Mouse (Mus musculus) neural tube, embryonic 10.5 days (tissue): ENCODE data around the gene Cyp1b1.
A peak's percentile ranks its signal among the peaks of the same experiment; 100 is the strongest.

Experiments used
- DNase-seq: peaks from one replicate; pipeline ENCODE4 v3.0.0-alpha.2; 2017; ENCODE audit warnings: low spot score; ENCODE audit errors: extremely low spot score

Cyp1b1 gene

DNA sequence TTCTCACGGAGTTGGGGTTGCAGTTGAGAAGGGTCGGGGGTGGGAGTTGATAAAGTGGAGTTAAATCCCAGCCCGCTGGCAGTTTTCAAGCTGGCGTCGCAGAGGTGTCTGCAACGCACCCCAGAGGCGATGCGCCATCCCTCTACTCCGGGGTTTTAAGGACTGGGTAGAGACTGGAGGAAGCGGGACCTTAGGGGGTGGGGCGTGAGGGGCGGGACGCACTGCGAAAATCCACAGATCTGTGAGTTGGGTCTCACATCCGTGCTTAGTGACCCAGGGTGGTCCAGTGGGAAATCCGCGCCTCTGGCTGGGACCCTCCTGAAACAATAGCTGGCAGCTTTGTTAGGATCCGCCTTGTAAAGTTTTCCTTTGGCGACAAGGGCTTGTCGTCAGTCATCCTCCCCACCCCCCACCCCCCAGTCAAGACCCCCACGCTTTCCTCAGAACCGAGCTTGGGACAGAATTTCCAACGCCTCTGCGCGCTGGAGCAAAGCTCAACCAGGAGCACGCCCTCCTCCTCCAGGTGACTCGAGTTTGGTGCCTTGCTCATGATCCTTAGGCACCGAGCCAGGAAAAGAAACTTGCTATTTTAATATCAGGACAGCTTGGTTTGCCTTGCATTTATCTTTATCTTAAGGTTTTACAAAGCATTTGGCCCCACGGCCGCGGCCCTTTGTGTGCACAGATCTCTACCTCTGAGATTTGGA lies at the start of gene Cyp1b1:
Gene Cyp1b1, minus strand, starts transcription at position 131 of the 707 bp plus-strand sequence.
- peak; percentile 63 for DNase-seq

DNA sequence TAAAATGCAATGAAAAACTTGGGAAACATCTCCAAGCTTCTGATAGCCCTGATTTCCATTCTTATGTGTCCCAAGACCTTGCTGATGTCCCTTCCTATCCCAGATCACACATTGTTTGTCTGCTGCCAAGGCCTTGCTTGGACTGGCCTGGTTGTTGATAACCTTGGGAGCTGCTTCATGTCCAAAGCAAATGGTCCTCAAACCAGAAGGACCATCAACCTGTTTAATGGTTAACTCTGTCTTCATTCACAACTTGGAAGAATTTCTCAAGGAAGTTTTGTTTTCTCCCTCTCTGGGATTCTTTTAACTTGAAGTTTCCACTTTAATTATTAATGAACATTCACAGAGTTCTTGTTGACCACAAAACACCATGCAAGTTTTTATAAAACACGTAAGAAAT lies 47.0 kb upstream of the Cyp1b1 start:
- no peak for DNase-seq

DNA sequence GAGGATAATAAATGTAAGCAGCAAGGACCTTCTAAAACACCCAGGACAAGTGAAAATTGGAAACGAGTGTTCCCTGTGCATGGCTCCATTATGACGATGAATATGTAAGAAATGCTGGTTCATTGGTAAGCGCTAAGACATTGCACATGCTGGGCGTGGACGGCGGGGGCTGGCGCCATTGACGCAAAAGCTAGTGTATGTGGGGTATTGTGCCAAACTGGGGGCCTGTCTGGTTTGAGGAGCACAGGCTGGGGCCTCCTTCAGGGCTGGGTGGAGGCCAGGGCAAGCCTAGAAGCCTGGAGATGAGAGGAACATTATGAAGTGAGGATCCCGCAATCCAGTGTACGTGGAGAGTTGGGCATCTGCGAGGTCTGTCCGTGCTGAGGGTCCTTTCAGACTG lies 39.0 kb upstream of the Cyp1b1 start:
- DNase-seq = no peak

DNA sequence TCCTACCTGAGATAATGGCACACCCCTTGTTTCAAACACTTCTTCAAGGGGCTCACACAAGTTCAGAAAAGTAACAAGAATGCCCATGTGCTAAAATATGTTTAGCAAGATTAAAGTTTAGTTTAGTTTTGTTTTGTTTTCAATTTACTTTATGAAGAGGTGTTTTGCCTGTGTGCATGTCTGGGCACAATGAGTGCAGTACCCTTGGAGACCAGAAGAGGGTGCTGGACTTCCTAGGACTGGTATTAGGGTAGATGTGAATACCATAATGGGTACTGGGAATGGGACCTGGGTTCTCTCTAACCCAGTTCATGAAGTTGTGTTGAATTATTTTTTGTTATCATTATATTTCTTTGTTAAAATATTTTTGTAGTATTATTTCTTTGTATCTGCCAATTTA lies 38.0 kb upstream of the Cyp1b1 start:
- no peak for DNase-seq

DNA sequence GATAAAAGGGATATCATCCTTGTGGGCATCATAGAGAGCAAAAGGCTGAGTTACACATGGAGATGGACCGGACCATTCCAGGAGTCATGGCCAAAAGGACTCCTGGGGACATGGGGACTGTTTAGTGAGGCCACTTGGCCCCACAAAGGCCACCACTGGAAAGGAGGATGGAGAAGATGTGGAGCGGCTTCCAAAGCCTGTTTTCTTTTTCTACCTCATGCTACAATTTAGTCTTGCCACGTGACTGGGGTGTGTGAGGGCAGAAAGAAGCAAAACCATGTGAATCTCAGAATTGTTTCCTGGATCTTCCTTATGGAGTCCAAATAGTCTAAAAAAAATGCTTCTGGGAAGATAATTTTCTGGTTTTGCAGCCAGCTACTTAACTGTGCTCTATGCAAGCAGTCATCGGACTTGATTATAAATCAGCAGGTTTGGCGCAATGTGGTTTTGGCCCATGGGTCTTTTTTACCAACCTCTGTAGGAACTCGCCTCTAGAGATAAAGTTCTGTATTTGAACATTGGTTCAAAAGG lies 36.9 kb upstream of the Cyp1b1 start:
- DNase-seq = no peak

DNA sequence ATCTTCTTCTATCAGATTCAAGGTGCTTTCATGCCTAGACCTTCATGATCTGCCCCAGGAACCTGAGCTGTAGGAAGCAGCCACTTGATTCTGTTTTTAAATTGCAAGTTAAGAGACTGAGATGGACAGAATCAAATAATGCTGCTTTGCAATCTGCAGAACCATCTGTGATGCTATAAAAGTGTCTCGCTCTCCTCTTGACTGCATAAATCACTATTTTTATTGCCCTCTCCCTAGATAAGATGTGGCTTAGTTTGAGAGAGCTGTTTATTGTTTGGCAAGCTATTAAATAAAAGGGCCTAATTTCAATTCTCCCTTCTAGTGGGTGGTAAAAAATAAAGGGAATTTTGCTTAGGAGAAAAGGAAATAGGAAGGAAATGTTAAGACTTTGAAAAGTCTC lies 34.8 kb upstream of the Cyp1b1 start:
- no peak for DNase-seq

DNA sequence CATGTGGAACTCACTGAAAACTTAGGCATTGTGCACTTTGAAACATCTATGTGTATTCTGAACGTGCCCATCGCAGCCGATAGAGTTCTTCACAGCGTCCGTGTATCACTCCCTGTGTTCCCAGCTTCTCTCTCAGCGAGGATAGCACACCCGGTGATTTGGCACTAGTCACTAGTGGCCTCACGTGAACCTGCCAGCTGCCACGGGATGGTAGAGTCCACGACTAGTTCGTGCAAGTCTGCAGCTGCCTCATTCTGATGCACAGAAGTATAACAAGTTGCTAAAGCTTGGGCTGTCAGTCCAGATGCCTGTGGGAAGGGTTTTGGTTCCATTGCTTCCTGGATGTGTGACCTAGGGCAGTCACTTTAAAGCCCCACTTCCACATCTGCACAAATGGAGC lies 32.1 kb upstream of the Cyp1b1 start:
- DNase-seq = no peak

DNA sequence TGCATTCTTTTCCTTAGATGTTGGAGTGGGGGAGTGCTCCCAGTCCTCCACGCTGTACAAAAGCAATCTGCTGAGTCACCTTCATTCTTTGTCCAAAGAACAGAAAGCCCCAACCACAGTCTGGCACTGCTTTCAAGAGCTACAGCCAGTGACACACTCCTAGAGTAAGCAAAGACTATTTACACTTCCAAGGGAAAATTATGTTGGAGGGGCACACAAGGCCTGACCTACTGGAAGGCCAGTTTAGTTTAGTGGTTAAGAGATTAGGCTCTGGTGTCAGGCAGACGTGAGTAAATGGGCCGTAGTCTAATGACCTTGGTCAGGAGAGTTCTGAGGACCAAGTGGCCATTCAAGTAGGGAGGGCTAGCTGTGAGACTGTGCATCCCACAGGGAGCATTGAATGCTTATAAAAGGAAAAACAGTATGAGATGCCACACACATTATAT lies 31.3 kb upstream of the Cyp1b1 start:
- peak; percentile 42 for DNase-seq

DNA sequence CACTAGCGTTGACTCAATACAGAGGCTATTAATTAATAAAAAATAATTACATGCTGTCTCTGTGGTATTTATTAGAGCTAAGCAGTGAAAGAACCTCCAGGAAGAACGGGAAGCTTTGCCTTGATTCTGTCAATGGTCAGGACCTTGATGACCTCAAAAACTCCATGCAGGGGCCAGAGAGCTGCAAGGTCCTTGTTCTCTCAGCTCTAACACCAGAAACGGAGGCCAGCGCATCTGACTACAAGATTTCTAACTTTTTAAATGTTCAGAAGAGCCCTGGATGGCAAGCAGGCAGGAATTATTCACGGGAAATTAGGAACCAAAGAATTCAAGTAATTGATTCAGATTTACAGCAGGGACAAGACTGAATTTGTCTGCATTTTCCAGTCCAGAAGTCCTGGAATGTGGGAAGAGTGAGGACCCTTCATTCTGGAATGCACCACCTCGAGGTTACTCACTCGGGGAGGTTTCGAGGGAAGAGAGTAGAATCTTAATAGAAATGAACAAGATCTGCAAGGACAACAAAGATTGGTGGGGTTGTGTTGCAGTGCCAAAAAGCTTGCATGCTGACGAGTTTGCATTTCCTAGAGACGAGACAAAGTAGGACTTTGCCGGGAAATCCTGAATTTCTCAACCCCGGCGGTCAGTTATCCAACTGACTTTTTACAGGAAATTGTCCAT lies 30.3 kb upstream of the Cyp1b1 start:
- peak; percentile 28 for DNase-seq

DNA sequence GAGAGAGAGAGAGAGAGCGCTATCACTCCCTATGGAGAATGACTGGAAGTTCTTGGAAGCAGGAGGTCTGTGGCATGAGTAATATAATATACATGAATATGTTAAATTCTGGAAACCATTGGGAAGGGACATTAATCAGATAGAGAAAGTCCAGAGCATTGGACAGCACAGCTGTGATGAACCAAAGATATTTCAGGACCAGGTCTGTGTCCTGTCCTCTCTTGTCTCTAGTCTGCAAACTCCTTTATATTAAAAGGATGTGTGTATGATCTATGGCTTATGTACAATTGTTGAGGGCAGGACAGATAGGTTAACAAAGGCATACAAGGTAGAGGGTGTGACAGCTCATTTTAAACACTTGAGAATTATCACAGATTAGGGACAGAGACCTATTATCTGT lies 28.6 kb upstream of the Cyp1b1 start:
- DNase-seq = no peak

DNA sequence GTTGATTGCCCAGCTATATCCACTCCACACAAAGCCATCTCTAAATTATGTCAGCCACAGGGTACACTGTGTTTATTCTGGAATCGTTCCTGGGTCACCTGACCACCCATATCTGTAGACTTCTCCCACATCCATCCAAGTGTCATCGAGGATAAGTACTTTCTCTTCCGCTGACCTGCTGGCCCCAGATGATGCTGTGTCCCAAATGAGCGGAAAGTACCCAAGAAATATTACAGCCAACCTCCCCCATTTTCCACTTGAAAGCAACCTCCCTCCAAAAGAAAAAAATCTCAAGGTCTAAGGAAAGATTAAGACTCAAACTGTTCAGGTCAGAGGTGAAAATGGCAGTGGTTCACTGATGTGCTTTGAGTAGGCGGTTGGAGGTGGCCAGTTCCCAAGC lies 27.8 kb upstream of the Cyp1b1 start:
- no peak for DNase-seq

DNA sequence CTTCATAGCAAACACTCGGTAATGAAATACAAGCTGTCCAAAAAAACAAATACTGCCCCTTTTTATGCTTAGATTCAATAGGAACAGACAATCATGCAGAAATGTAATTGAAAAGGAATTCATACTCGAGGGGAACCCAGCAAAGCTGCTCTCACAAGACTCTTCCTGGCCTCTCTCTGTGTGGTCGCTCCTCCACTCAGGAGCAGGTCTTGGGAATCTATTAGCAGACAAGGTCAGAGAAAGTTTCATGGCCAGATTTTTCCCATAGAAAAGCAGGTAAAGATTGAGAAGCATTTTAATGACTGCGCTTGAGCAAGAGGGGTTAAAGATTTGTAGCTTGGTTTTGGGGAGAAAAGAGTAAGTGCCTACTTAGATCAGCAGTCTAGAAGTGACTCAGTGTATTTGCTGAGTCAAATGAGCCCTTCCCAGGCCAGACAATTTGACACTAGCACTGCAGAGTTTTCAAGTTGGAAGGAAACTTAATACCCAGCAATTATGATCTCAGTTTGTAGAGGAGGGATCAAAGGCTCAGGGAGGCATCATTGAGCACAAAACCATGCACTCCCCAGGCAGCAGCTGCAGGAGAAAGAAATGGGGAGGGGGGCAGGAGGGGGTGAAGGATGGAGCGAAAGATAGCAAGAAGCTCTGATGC lies 24.1 kb upstream of the Cyp1b1 start:
- DNase-seq = no peak

DNA sequence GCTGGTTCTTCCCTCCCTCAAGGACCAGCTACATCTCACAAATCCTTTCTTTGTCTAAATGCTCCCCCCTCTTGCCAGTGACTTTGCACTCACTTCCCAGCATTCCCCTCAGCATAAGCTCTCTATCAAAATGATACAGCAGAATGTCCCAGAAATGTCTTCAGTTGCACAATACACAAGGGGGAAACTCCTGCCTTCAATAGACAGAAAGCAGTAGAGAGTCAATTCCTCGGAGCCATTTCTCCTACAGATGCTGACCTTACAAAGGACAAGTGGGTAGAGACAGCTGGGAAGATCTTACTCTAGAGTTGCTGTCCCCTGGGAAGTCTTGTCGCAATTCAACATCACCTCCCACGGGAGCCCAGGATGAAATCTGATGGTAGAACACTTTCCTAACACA lies 22.7 kb upstream of the Cyp1b1 start:
- no peak for DNase-seq

DNA sequence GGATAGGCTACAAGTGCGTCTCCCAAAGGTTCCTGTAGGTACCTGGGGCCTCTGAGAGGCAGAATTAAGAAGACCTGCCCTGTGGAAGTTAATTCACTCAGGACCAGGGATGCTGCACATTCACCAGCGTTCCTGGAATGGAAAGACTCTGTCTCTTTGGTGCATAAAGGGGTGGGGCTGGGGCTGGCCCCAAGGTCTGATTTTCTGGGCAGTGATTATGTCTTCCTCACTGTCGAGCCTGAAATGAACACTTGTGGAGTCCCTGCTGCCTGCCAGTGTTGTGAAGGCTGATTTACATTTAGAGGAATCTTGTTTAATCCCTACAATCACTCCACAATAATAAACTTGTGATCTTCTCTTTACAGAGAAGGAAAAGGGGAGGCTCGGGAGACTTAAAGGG lies 18.2 kb upstream of the Cyp1b1 start:
- DNase-seq = no peak

DNA sequence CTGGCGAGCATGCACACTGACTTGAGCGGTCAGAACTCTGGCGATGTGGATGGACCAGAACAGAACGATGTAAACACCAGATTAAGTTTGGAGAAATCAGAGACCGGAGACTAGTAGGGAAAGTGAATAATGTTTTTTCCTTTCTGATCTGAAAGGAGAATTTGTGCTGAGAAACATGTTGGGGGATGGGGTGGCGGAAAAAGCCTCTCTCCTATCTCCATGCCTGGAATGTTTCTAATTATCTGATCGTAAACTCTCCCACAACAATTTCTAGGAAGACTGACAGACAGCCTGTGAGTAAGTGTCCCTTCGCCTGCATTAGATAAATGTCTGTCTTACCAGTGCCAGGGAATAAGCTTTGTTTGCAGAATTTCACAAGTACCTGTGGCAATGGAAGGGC lies 16.1 kb upstream of the Cyp1b1 start:
- no peak for DNase-seq

DNA sequence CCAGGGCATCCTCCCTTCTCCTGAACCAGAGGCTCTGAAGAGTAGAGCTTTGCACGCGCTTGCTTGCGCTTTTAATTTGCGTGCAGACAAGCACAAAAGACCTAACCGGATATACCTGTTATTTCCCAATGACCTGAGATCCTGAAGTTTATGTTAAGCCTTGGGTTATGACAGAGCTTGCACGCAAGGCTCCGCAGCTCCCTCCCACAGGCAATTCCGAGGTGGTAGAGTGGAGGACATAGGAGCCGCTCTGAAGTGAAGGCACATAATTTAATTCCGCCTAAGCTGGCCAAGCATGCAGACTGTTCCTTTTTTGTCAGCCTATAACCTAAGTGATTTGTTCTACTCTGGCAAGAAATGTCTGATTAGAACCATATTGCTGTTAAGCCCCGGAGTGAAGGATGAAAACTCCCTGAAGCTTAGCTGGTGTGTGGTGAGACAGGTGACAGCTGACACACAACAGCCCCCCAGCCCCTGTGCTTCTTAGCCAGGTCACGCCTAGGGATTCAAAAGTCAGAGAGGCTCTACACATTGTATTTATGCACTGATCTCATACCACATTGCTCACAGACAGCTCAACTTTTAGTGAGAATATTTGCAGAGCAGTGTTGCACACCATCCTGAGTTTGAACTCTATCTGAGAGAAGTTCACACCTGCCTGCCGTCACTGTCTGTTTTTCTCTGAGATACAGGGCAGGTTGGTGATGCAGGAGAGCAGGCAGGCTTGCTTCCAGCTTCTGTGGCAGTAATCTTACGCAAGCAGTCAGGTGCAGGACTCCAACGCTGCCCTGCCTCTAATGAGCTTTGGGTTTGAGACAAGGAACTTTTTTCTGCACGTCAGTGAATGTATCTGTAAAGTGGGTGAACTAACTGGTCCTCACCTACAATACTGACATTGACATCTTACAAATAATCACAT lies 14.0 kb upstream of the Cyp1b1 start:
- peak; percentile 27 for DNase-seq

DNA sequence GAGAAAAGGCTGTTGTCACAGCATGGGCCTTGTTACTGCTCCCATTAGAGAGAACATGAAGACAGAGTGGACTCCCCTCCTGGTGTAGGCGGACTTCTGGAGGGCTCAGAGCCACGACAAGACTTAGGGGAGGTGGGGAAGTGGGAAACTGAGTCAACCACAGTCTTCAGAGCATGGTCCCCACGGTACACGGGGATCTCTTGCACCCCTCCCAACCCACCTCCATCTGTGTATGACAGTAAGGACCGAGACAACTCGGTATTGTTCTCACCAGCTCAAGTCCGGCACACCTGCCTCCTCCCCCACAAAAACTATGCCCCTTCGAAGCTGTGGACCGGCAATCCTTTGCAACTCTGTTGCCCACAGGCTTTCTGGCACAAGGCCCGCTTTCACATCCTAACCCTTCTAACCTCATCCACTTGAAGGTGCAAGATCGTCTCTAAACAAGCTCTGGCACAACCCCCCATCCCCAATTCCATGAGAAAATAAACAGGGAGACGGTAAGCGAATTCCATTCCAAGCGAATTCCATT lies 13.3 kb upstream of the Cyp1b1 start:
- DNase-seq = no peak

DNA sequence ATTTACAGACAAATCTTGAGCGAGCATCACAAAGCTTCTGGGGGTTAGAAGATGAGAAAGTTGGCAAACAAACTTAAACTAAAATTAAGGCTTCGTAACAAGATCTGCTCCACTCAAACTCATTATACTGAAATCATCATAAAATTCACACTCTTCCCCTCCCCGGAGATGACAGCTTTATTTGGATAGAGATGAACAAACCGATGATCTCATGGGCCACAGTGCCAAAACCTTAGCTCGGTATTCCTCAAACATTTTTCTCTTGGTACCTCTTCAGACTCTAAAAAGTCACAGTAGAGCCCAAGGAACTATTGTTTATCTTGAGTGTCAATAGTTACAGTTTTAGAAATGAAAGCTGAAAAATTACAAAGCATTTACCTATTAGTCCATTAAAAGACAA lies 11.8 kb upstream of the Cyp1b1 start:
- no peak for DNase-seq

DNA sequence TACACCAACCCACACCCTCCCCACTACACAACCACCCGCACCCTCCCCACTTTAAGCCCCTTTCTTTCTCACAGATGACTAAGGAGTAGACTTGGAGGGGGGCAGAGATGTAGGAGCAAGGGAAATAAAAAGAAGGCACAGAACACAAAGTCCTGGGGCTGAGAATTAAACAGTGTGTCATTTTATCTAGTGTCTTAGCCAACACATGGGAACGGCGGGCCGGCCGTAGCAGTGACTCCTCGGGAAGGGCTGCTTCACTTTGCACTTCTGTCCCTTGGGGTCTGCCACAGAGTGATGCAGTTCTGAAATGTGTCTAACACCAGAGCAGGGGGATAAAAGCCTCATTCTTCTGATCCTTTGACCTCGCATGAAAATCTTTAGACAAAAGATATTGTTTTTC lies 5.8 kb upstream of the Cyp1b1 start:
- DNase-seq = no peak

DNA sequence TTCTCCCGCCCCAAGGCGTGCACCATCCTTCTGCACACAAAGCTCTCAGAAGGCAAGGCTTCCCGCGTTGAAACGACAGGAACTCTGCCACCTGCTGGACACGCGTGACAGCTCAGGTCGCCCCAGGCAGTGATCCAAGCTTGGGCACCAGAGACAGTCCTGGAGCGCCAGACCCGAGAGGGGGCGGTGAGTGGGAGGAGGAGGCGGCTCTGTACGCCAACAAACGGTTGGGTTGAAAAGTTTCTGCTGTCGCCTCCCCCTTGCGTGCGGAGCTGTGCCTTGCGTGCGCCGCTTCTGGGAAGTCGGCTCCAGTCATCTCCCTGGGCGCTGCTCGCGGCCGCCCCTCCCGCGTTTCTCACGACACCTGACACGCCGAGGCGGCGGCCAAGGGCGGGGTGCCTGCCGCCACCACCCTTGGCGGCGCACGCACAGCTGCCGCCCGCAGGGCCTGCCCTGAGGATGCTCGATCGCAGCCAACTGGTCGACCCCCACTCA lies 835 bp upstream of the Cyp1b1 start:
- DNase-seq = peak; percentile 93

DNA sequence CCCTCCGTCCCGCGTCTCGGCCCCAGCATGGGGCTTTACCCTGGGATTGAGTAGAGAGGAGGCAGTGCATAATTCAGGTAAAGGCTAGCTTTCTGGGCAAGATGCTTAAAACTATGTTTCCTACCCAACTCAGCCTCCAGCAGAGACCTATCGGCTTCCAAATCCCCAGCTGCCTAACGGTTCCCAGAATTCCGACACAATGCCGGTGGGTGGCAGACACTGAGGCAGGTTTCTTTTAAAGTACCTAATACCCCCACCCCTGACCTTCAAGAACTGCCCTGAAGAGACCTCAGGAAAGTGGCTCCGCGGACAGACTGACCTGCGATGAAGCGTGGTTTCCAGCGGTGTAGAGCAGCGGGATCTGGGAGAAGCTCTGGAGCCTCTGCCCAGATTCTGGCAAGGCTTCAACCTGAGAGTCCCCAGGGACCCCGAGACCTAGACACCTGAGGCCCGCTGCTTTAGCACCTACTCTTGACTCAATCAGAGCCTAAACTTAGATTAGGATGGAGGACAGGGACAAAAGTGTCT lies 429 bp downstream of the Cyp1b1 start:
- peak; percentile 52 for DNase-seq
